Mouse (Mus musculus): ENCODE data around the gene Ttc13. TPM values are rescaled to one million over a fixed set of nuclear protein-coding genes. Genes with fewer than 3 reads are reported as not detected.

Ttc13 gene
- total and polyA plus RNA-seq, 2 experiments from 2014 or later: 64.8 to 66.5 TPM

DNA sequence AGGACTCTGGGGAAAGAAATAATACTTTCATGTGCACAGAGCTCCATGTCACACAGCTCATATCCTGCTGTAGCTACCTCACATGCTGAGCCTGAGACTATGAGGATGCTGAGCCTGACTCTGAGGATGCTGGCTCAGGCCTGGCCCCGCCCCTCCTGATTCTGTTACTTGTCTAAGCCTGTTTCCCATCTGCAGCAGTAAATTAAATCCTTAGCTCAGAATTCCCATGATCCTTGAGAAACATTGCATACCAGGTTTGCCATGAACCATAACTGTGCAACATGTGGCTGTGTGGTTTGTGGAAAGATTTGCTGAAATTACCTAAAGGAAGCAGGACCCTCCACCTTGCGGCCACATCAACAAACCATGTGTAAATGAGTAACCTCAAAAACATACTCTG, 49.4 kb downstream of the Ttc13 start:
- no peak overlapping the region for H3K9ac ChIP-seq (replicated peaks; ENCODE audit: low read length, poor library complexity, severe bottlenecking)
- peaks cover 40% of the 10 kb centered on the region for H3K36me3 ChIP-seq (ENCODE audit: insufficient read depth, low read length)
- H3K27ac ChIP-seq (ENCODE audit: low read depth, low read length): no peak overlapping the region
- ATAC-seq (ENCODE audit: low FRiP score): no peak
- no peaks in the 10 kb centered on the region for H3K27me3 ChIP-seq (ENCODE audit: insufficient read depth, low read length)
- TF ChIP-seq CTCF (IDR thresholded peaks at IDR 0.05): no peak
- no peak overlapping the region for H3K4me2 ChIP-seq (ENCODE audit: low read depth, low read length, poor library complexity, severe bottlenecking)
- no peak overlapping the region for H3K4me3 ChIP-seq (ENCODE audit: low read depth, low read length)
- no peak for DNase-seq (ENCODE audit: low spot score)
- WGBS: 100% methylated on average over 2 of the region's 2 CpGs
- H3K9me3 ChIP-seq (ENCODE audit: low read length): no peaks in the 10 kb centered on the region
- H3K4me1 ChIP-seq (ENCODE audit: insufficient read depth, low read length): 0 out of 2 replicates have a peak, but pooled peaks cover 3% of the 10 kb centered on the region

GRCm38 (mm10) chr8:124668798-124669197, 53.0 kb downstream of the Ttc13 start:
- no peak overlapping the region for H3K4me2 ChIP-seq (ENCODE audit: low read depth, low read length, poor library complexity, severe bottlenecking)
- H3K27ac ChIP-seq (ENCODE audit: low read depth, low read length): no peak overlapping the region
- ATAC-seq (ENCODE audit: low FRiP score) (no peak), DNase-seq (ENCODE audit: low spot score) (no peak)
- H3K27me3 ChIP-seq (ENCODE audit: insufficient read depth, low read length): no peaks in the 10 kb centered on the region
- no peak overlapping the region for H3K4me3 ChIP-seq (ENCODE audit: low read depth, low read length)
- no peak overlapping the region for H3K9ac ChIP-seq (replicated peaks; ENCODE audit: low read length, poor library complexity, severe bottlenecking)
- WGBS: 78% methylated on average over 3 of the region's 3 CpGs
- peaks cover 23% of the 10 kb centered on the region for H3K36me3 ChIP-seq (ENCODE audit: insufficient read depth, low read length)
- H3K4me1 ChIP-seq (ENCODE audit: insufficient read depth, low read length): no peaks in the 10 kb centered on the region
- H3K9me3 ChIP-seq (ENCODE audit: low read length): no peaks in the 10 kb centered on the region
- TF ChIP-seq CTCF (IDR thresholded peaks at IDR 0.05): no peak

- Histone ChIP-seq H3K36me3 (ENCODE audit: insufficient read depth, low read length) (no peaks in the 10 kb centered on the region), H3K4me2 (ENCODE audit: low read depth, low read length, poor library complexity, severe bottlenecking) (no peak overlapping the region), H3K4me1 (ENCODE audit: insufficient read depth, low read length) (peaks cover 21% of the 10 kb centered on the region; the same call in 1 of the 2 replicates), H3K9me3 (ENCODE audit: low read length) (no peaks in the 10 kb centered on the region), H3K4me3 (ENCODE audit: low read depth, low read length) (no peak overlapping the region), H3K9ac (replicated peaks; ENCODE audit: low read length, poor library complexity, severe bottlenecking) (no peak overlapping the region), H3K27ac (ENCODE audit: low read depth, low read length) (peak overlapping the region; percentile 91; the same call in 1 of the 2 replicates), H3K27me3 (ENCODE audit: insufficient read depth, low read length) (no peaks in the 10 kb centered on the region)
- 83% methylated on average over 3 of the region's 3 CpGs for WGBS
- ATAC-seq (ENCODE audit: low FRiP score): no peak
- TF ChIP-seq CTCF (IDR thresholded peaks at IDR 0.05): no peak
- no peak for DNase-seq (ENCODE audit: low spot score)
These were observed 57.4 kb downstream of the Ttc13 start for GRCm38 (mm10) chr8:124664414-124664813.

DNA sequence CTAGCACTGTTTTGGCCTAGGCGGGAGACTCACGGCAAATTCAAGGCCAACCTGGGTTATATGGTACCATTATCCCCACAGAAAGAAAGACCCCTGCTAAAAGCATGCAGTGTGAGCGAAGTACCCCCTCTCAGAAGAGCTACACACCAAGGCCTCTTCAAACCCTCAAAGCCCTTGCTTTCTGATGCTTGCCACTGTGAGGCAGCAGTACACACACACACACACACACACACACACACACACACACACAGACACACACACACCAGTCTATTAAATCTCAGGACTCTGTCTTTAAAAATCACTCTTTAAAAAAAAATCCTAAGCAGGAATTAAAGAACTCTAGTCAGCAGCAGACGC, 57.9 kb downstream of the Ttc13 start:
- Histone ChIP-seq H3K27ac (ENCODE audit: low read depth, low read length) (peak overlapping the region; percentile 91), H3K4me1 (ENCODE audit: insufficient read depth, low read length) (peaks cover 21% of the 10 kb centered on the region; the same call in 1 of the 2 replicates), H3K4me3 (ENCODE audit: low read depth, low read length) (peak overlapping the region; percentile 93), H3K36me3 (ENCODE audit: insufficient read depth, low read length) (no peaks in the 10 kb centered on the region), H3K27me3 (ENCODE audit: insufficient read depth, low read length) (no peaks in the 10 kb centered on the region), H3K9ac (replicated peaks; ENCODE audit: low read length, poor library complexity, severe bottlenecking) (peak overlapping the region; percentile 85), H3K4me2 (ENCODE audit: low read depth, low read length, poor library complexity, severe bottlenecking) (peak overlapping the region; percentile 76), H3K9me3 (ENCODE audit: low read length) (no peaks in the 10 kb centered on the region)
- TF ChIP-seq CTCF (IDR thresholded peaks at IDR 0.05): peak; percentile 20; the same call in 1 of the 2 replicates
- ATAC-seq (ENCODE audit: low FRiP score) (peak; percentile 50), DNase-seq (ENCODE audit: low spot score) (peak; percentile 58)
- 39% methylated on average over 4 of the region's 4 CpGs for WGBS

DNA sequence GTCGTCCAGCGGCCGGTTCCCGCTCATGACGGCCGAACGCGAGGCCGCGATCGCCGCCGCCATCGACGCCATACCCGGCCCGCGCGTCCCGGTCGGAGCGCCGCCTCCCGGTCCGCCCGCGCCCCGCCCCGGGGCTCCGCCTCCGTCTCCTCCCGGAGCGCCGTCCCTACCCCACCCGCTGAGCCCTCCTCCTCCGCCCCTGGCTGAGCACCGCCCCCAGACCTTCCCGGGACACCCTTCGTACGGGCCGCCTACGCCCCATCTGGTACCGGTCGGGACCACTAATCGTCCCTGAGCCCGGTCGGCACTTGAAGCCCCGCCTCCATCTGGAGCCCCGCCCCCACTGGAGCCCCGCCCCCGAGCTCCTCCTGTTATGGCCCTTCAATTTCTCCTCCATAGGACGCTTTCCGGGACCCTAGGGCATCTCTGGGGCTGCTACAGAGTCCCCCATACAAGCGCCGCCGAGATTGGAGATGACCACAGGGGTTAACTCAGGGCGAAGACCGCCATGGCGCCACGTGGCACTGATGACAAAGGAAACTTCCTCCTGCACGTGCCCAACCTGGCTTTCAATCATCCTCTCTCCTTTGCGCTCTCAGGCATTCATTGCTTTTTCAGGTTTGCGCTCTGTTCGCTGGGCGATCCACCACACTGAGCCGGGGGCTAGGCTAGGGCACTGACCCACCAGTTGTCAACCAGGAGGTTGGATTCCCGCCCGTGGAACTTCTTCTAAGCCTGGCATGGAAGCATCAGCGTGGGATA, 58.5 kb downstream of the Ttc13 start, which contains the start of gene 2310022B05Rik:
Gene 2310022B05Rik, minus strand, starts transcription at position 258 of the 762 bp plus-strand sequence.
- ATAC-seq (ENCODE audit: low FRiP score) (peak; percentile 86), DNase-seq (ENCODE audit: low spot score) (peak; percentile 80)
- H3K9ac ChIP-seq (replicated peaks; ENCODE audit: low read length, poor library complexity, severe bottlenecking): peak within 1 kb of the TSS; percentile 85
- no peaks in the 10 kb centered on the region for H3K27me3 ChIP-seq (ENCODE audit: insufficient read depth, low read length)
- H3K9me3 ChIP-seq (ENCODE audit: low read length): no peaks in the 10 kb centered on the region
- 2% methylated on average over 43 of the region's 69 CpGs for WGBS
- peak; percentile 19; the same call in 1 of the 2 replicates for TF ChIP-seq CTCF (IDR thresholded peaks at IDR 0.05)
- H3K4me2 ChIP-seq (ENCODE audit: low read depth, low read length, poor library complexity, severe bottlenecking): peak within 1 kb of the TSS; percentile 76
- H3K27ac ChIP-seq (ENCODE audit: low read depth, low read length): peak within 1 kb of the TSS; percentile 91
- no peaks in the 10 kb centered on the region for H3K36me3 ChIP-seq (ENCODE audit: insufficient read depth, low read length)
- H3K4me3 ChIP-seq (ENCODE audit: low read depth, low read length): peak within 1 kb of the TSS; percentile 93
- H3K4me1 ChIP-seq (ENCODE audit: insufficient read depth, low read length): peaks cover 21% of the 10 kb centered on the region; the same call in 1 of the 2 replicates

GRCm38 (mm10) chr8:124662446-124663111, 59.2 kb downstream of the Ttc13 start:
- DNase-seq (ENCODE audit: low spot score): no peak

More at GRCm38 (mm10) chr8:124662446-124663111, 59.2 kb downstream of the Ttc13 start:
- H3K36me3 ChIP-seq (ENCODE audit: insufficient read depth, low read length): no peaks in the 10 kb centered on the region
- TF ChIP-seq CTCF (IDR thresholded peaks at IDR 0.05): no peak
- H3K9me3 ChIP-seq (ENCODE audit: low read length): no peaks in the 10 kb centered on the region
- H3K4me3 ChIP-seq (ENCODE audit: low read depth, low read length): peak overlapping the region; percentile 93
- peak overlapping the region; percentile 76 for H3K4me2 ChIP-seq (ENCODE audit: low read depth, low read length, poor library complexity, severe bottlenecking)
- peaks cover 21% of the 10 kb centered on the region; the same call in 1 of the 2 replicates for H3K4me1 ChIP-seq (ENCODE audit: insufficient read depth, low read length)
- WGBS: under 1% methylated on average over 47 of the region's 49 CpGs
- H3K9ac ChIP-seq (replicated peaks; ENCODE audit: low read length, poor library complexity, severe bottlenecking): peak overlapping the region; percentile 85
- peak overlapping the region; percentile 91 for H3K27ac ChIP-seq (ENCODE audit: low read depth, low read length)
- peak; percentile 31 for ATAC-seq (ENCODE audit: low FRiP score)
- H3K27me3 ChIP-seq (ENCODE audit: insufficient read depth, low read length): no peaks in the 10 kb centered on the region
